Mouse (Mus musculus) hindbrain, embryonic 16.5 days (tissue): ENCODE data around the gene Rtn3. TPM values are rescaled to one million over a fixed set of nuclear protein-coding genes. Genes with fewer than 3 reads are reported as not detected.
A peak's percentile ranks its signal among the peaks of the same experiment; 100 is the strongest.

Experiments
- ATAC-seq: fragments of 200-750 bp; cut with Nextera tagmentation; 2 replicates; pipeline ENCODE4 v1.8.0; 2017; ENCODE audit warnings: moderate TSS enrichment, moderate library complexity
- H3K27ac ChIP-seq: fragments of 300-500 bp; sonication (generic); 2 replicates; pipeline ENCODE4 v1.5.1; 2014; ENCODE audit warnings: low read depth, mild to moderate bottlenecking, control low read depth, low read length, moderate library complexity
- H3K27me3 ChIP-seq: fragments of 300-500 bp; sonication (generic); replicated peaks from 2 replicates; pipeline ENCODE4 v1.6.1; 2014; ENCODE audit warnings: low read length; ENCODE audit not compliant: control insufficient read depth, insufficient read depth
- H3K36me3 ChIP-seq: fragments of 300-500 bp; sonication (generic); 2 replicates; pipeline ENCODE4 v1.6.1; 2014; ENCODE audit warnings: mild to moderate bottlenecking, low read length, moderate library complexity, mixed read lengths; ENCODE audit not compliant: control insufficient read depth, insufficient read depth
- H3K4me1 ChIP-seq: fragments of 300-500 bp; sonication (generic); 2 replicates; pipeline ENCODE4 v1.6.1; 2014; ENCODE audit warnings: low read depth, low read length; ENCODE audit not compliant: control insufficient read depth, insufficient read depth
- H3K4me2 ChIP-seq: fragments of 300-500 bp; sonication (generic); 2 replicates; pipeline ENCODE4 v1.6.1; 2014; ENCODE audit warnings: mild to moderate bottlenecking, low read length, control low read depth, moderate library complexity
- H3K4me3 ChIP-seq: fragments of 300-500 bp; sonication (generic); 2 replicates; pipeline ENCODE4 v1.5.1; 2014; ENCODE audit warnings: mild to moderate bottlenecking, low read length, control low read depth, moderate library complexity
- H3K9ac ChIP-seq: fragments of 300-500 bp; sonication (generic); 2 replicates; pipeline ENCODE4 v1.6.1; 2014; ENCODE audit warnings: low read depth, mild to moderate bottlenecking, control low read depth, low read length, moderate library complexity
- H3K9me3 ChIP-seq: fragments of 300-500 bp; sonication (generic); 2 replicates; pipeline ENCODE4 v1.6.1; 2014; ENCODE audit warnings: mild to moderate bottlenecking, low read length, moderate library complexity; ENCODE audit not compliant: control insufficient read depth
- whole genome bisulfite sequencing: fragments of 180-500 bp; shearing (Covaris S2); extraction: QIAGEN DNeasy Blood & Tissue Kit; methylation state at CpG from one replicate; pipeline ENCODE4 v1.1.7; 2014; 5-methylcytosine and 5-hydroxymethylcytosine counted together
- microRNA-seq: library from miRNA; unstranded; fragments of <30 nt; microRNA quantifications from one replicate; pipeline ENCODE4, GENCODE M21; 2017
- polyA plus RNA-seq: library from polyadenylated mRNA; unstranded; fragments of >200 nt; fragmentation: Nextera tagmentation; extraction: Ambion mirVana; gene quantifications from 2 replicates; pipeline ENCODE4 v1.2.1, GENCODE M21; 2015

Rtn3 gene
- polyA plus RNA-seq, 1 experiment from 2014 or later: 693 TPM

DNA sequence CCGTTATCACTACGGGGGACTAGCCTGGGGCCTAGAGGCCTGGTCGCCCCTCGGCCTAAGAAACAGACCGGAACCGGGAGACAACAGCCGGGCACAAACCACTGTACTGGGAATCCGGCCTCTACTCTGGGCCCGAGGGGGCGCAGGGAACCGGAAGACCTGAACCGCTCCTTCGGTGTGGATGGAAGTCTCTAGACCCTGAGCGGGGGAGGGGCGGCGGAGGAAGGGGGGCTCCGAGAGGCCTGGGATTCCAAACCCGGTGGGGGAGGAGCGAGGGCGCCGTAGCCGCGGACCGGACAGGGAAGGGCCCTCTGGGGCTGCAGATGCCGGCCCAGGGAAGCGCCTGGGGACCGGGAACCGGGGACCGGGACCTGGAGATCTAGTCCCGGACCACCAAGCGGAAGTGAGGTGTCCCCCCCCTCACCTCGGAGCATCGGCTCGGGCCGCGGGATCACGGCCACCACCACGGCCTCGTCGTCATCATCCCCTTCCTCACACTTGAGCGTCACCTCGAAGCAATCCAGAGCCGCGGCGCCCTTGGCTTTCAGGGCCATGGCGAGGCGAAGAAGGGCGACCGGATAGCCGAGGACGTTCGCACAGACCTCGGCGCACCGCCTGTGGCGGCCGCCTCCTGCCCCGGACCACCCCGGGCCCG is 100.7 kb downstream of the Rtn3 start:
- Histone ChIP-seq H3K4me1 (peaks cover 22% of the 10 kb centered on the region), H3K36me3 (peaks cover 2% of the 10 kb centered on the region; the same call in 1 of the 2 replicates), H3K27ac (peak overlapping the region; percentile 95), H3K9me3 (no peaks in the 10 kb centered on the region), H3K9ac (peak overlapping the region; percentile 92), H3K4me3 (peak overlapping the region; percentile 95), H3K27me3 (no peaks in the 10 kb centered on the region), H3K4me2 (peak overlapping the region; percentile 73)
- 1% methylated on average over 47 of the region's 60 CpGs for WGBS
- peak; percentile 41 for ATAC-seq

DNA sequence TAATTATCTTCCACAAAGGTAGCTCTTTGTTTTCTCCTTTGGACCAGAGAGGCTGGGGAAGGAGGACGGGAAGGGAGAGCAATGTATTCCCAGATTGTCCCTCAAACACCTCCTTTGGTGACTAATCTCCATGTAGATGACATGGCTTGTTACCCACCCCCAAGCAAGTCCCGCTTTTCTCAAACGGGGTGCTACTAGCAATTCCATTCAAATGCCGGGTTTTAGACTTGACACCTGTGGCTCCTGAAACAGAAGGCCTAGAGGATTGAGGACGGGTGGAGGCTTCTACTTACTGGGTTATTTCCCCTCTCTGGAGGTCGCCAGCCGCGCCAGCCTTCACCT is 101.2 kb downstream of the Rtn3 start:
- Histone ChIP-seq H3K9me3 (no peaks in the 10 kb centered on the region), H3K27ac (peak overlapping the region; percentile 95), H3K27me3 (no peaks in the 10 kb centered on the region), H3K36me3 (peaks cover 2% of the 10 kb centered on the region; the same call in 1 of the 2 replicates), H3K9ac (peak overlapping the region; percentile 92), H3K4me3 (peak overlapping the region; percentile 95), H3K4me2 (peak overlapping the region; percentile 73), H3K4me1 (peaks cover 22% of the 10 kb centered on the region)
- WGBS: under 1% methylated on average over 8 of the region's 8 CpGs
- no peak; the same call in 1 of the 2 replicates for ATAC-seq

DNA sequence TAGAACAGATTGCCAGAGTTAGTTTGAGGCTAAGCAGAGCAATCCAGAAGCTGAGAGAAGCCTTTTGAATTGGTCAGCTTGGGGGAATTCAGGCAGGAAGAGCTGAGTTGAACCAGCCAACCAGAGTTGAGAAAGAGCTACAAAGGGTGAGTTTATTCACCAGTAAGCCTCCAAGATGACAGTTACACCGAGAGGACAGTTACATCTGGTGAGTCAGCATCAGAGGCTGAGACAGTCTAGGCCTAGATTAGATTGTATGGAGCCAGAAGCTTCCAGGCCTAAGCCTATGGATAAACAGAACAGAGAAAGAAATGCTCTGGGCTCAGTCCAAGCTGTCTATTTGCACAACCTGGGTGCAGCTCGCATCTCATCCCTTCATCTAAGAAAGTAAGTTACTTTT is 105.4 kb downstream of the Rtn3 start:
- no peak overlapping the region for H3K9ac ChIP-seq
- peaks cover 27% of the 10 kb centered on the region for H3K36me3 ChIP-seq
- no peaks in the 10 kb centered on the region for H3K27me3 ChIP-seq
- H3K4me1 ChIP-seq: peaks cover 14% of the 10 kb centered on the region
- no peak overlapping the region for H3K27ac ChIP-seq
- ATAC-seq: no peak
- 83% methylated on average over 2 of the region's 2 CpGs for WGBS
- H3K4me3 ChIP-seq: no peak overlapping the region
- no peaks in the 10 kb centered on the region for H3K9me3 ChIP-seq
- H3K4me2 ChIP-seq: no peak overlapping the region

Small RNAs within 50 kb of the gene (microRNA-seq; reads per million reads assigned to microRNA genes)
- gene Mir6991: 1.7 reads per million

Other genes starting within 250 kb of the Rtn3 start
- gene Naa40, start 242.1 kb downstream of the Rtn3 start, polyA plus RNA-seq: 60.6 and 66.9 TPM in 2 replicates
- gene Rcor2, start 216.0 kb downstream of the Rtn3 start, polyA plus RNA-seq: 10.5 and 18.5 TPM in 2 replicates
- 40.5 and 43.2 TPM in 2 replicates for gene Mark2, start 141.4 kb downstream of the Rtn3 start, polyA plus RNA-seq
- gene Spindoc, start 100.3 kb downstream of the Rtn3 start, polyA plus RNA-seq: 23.4 and 34.0 TPM in 2 replicates
- 11.2 and 12.4 TPM in 2 replicates for gene 2700081O15Rik, start 65.7 kb downstream of the Rtn3 start, polyA plus RNA-seq
- gene Atl3, start 10.8 kb upstream of the Rtn3 start, polyA plus RNA-seq: 5.7 and 5.8 TPM in 2 replicates
- 6.0 and 8.6 TPM in 2 replicates for gene Pla2g16, start 74.2 kb upstream of the Rtn3 start, polyA plus RNA-seq
- 0.28 and 0.46 TPM in 2 replicates for gene Lgals12, start 123.9 kb upstream of the Rtn3 start, polyA plus RNA-seq
- gene Hrasls5, start 129.3 kb upstream of the Rtn3 start, polyA plus RNA-seq: 0.15 TPM in 1 of 2 replicates, not detected in the other
- 0.50 and 0.56 TPM in 2 replicates for gene Slc22a19, start 228.0 kb upstream of the Rtn3 start, polyA plus RNA-seq